Mouse (Mus musculus) splenic B cell, adult 2 months (primary cell): ENCODE data around the gene Slf2.

ENCODE experiments used
- DNase-seq: peaks from one replicate; pipeline ENCODE4 v3.0.0-alpha.2; 2011; ENCODE audit warnings: low read depth, low spot score
- H3K27me3 ChIP-seq: 2 replicates; pipeline ENCODE4 v1.6.1; 2012; ENCODE audit warnings: mild to moderate bottlenecking, low read length, moderate library complexity, mixed read lengths; ENCODE audit not compliant: control insufficient read depth, poor library complexity, insufficient read depth, severe bottlenecking
- H3K36me3 ChIP-seq: 2 replicates; pipeline ENCODE4 v1.6.1; 2012; ENCODE audit warnings: mild to moderate bottlenecking, low read length, moderate library complexity, mixed read lengths; ENCODE audit not compliant: control insufficient read depth, poor library complexity, insufficient read depth, severe bottlenecking

Gene Slf2

DNA sequence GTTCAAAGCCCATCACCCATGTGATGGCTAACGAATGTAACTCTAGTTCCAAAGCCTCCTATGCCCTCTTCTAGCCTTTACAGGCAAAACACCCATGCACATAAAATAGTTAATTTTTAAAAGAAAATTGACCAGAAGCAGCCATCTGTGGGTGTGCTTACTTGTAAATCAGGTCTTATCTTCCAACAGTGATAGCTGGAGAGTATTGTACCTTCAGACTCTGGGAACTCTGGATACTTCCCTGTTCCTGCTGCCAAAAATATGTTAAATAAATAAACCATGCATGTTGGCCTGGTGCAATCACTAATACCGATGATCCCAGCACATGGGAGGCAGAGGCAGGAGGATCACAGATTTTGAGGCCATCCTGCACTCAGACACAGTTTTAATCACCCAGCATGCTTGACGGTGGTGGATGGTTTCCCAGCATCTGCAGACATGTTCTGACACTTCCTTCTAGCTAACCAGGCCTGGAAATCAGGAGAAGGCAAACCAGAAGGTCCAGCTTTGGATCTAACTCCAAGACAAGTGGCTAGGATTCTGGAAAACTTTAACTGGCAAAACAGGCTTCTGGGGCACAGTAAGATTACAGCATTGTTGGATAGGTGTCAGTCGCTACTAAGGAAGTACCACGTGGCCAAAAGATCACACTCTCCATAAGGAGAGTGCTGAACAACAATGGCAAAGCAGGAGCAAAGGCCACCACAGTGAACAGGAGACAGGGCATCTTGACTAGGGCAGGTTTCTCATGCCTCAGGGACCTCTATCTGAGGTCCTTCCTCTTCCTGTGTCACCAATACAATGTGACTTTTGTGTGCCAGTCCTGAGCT, 54.4 kb downstream of the Slf2 start:
- Histone ChIP-seq H3K27me3 (no peaks in the 10 kb centered on the region), H3K36me3 (0 out of 2 replicates have a peak, but pooled peaks cover 3% of the 10 kb centered on the region)
- DNase-seq = no peak

GRCm38 (mm10) chr19:44987004-44987403, 56.1 kb downstream of the Slf2 start:
- no peaks in the 10 kb centered on the region for H3K36me3 ChIP-seq
- no peak for DNase-seq
- H3K27me3 ChIP-seq = no peaks in the 10 kb centered on the region

DNA sequence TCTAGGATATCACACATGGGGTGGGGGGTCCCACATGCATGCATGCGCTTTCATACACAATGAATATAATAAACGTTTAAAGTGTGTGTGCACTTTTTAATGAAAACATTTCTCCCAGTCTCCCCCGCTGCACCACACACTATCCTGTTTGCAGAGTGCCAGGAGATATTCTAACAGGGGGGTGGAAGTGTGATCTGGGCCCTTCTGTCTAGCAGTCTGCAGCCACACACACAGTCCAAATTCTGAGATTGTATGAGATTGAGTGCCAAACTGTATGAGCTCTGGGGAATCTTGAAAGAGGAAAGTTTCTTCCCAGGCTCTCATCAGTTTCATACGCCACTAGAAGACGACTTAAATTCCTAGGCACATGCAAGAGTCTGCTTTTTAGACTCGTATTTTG, 56.9 kb downstream of the Slf2 start:
- no peak for DNase-seq
- Histone ChIP-seq H3K27me3 (no peaks in the 10 kb centered on the region), H3K36me3 (no peaks in the 10 kb centered on the region)

- no peaks in the 10 kb centered on the region for H3K27me3 ChIP-seq
- no peak for DNase-seq
These were observed 57.4 kb downstream of the Slf2 start for GRCm38 (mm10) chr19:44988321-44988720.

GRCm38 (mm10) chr19:44988831-44989566, 58.0 kb downstream of the Slf2 start, which contains the start of gene Sema4g:
Gene Sema4g (plus strand): TSS chr19:44989101.
- Histone ChIP-seq H3K36me3 (no peaks in the 10 kb centered on the region), H3K27me3 (no peaks in the 10 kb centered on the region)
- peak; percentile 40 for DNase-seq

More at GRCm38 (mm10) chr19:44988321-44988720, 57.4 kb downstream of the Slf2 start:
- H3K36me3 ChIP-seq = no peaks in the 10 kb centered on the region

DNA sequence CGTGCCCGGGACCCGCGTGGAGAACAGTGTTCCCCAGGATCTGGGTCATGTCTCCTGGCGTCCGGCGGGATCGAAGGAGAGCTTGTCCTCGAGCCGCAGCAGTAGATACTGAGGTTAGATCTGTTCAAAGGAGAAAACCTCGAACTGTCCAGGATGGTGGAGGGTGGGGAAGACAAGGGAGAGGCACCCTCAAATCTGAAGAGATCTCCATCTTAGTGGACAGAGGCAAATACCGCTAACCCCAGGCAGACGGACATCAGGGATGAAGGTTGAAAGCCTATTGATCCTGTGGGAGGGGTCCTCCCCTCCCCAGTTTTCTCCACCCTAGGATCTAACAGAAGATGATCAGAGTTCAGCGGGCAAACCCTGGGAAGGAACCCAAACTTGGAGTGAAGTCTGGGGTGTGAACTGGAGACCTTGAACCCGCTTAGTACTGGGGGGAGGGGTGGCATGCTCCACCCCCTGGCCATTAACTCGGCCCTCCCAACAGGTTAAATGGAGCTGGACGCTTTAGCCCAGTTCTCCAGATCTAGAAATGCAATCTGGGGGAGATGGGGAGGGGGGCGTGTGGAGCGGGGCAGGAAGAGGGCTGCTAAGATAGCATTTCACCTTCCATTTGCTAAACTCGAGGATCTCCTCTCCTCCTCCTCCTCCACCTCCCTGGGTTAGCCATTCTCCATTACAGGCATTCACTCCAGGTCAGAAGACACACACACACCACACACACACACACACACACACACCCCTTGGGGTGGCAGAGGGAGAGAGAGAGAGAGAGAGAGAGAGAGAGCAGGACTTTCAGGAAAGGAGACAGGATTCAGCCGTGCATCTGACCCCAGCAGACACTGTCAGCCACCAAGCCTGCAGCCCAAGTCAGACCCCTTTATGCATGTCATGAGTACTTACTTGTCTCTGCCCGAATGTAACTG, 58.9 kb downstream of the Slf2 start:
- no peaks in the 10 kb centered on the region for H3K36me3 ChIP-seq
- DNase-seq = no peak

GRCm38 (mm10) chr19:44991031-44991430, 60.1 kb downstream of the Slf2 start:
- DNase-seq = no peak
- Histone ChIP-seq H3K36me3 (no peaks in the 10 kb centered on the region), H3K27me3 (no peaks in the 10 kb centered on the region)

More for the DNA sequence above, 58.9 kb downstream of the Slf2 start:
- H3K27me3 ChIP-seq = no peaks in the 10 kb centered on the region

DNA sequence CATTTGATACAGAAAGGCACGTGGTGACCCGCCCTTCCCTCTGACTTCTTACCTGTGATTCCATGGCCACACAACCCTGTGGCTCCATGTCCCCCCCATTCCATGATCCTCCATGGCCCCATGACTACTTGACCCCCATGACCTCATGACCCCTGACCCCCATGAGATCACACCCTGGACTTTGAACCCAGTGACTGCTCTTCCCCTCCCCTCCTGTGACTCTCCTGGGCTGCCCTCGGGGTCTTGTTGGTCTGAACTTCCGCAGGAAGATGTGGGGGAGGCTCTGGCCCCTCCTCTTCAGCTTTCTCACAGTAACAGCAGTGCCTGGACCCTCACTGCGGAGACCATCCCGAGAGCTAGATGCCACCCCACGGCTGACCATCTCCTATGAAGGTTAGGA, 61.3 kb downstream of the Slf2 start:
- DNase-seq = no peak
- no peaks in the 10 kb centered on the region for H3K27me3 ChIP-seq
- no peaks in the 10 kb centered on the region for H3K36me3 ChIP-seq

GRCm38 (mm10) chr19:44992712-44993111, 61.8 kb downstream of the Slf2 start:
- DNase-seq = no peak
- no peaks in the 10 kb centered on the region for H3K27me3 ChIP-seq
- H3K36me3 ChIP-seq = no peaks in the 10 kb centered on the region

- H3K27me3 ChIP-seq = no peaks in the 10 kb centered on the region
- H3K36me3 ChIP-seq = no peaks in the 10 kb centered on the region
- DNase-seq = no peak
These were observed 66.8 kb downstream of the Slf2 start for GRCm38 (mm10) chr19:44997786-44998185.

DNA sequence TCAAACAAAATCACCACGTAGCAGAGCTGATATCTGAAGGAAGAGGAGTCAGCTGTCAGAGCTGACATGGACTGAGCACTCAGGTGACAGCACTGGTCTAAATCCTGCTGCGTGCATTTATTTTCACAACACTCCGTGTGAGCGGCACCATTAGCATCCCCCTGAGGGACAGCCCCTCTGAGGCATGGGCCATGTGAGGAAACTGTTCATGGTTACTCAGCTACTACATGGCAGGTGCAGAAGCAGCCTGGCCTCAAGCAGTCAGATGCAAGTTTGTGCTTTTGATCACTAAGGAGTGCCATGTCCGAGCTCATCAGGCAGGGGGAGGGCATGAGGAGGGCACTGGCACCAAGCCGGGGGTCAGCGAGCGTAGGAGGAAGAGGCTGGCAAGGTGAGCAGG, 68.7 kb downstream of the Slf2 start:
- DNase-seq = no peak
- H3K36me3 ChIP-seq = peaks cover 3% of the 10 kb centered on the region
- H3K27me3 ChIP-seq = no peaks in the 10 kb centered on the region

DNA sequence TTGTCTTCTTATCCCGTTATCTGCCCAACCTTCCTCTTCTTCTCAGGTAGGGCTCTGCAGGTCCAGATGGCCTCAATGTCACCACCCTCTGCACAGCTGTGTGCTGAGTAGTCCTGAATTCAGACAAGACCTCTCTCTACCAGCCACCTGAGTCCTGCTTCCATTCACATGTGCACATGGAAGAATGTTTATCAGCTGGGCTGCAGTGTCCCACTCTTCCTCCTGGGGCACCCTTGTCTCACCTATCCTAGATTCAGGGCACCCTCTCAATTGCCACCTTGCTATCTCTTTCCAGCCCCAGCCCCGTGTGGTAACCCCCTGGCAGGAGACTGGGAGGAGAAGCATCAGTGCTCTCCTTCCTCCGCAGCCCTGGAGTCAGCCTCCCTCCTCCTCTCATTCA, 71.3 kb downstream of the Slf2 start:
- Histone ChIP-seq H3K27me3 (no peaks in the 10 kb centered on the region), H3K36me3 (peaks cover 3% of the 10 kb centered on the region)
- no peak for DNase-seq

DNA sequence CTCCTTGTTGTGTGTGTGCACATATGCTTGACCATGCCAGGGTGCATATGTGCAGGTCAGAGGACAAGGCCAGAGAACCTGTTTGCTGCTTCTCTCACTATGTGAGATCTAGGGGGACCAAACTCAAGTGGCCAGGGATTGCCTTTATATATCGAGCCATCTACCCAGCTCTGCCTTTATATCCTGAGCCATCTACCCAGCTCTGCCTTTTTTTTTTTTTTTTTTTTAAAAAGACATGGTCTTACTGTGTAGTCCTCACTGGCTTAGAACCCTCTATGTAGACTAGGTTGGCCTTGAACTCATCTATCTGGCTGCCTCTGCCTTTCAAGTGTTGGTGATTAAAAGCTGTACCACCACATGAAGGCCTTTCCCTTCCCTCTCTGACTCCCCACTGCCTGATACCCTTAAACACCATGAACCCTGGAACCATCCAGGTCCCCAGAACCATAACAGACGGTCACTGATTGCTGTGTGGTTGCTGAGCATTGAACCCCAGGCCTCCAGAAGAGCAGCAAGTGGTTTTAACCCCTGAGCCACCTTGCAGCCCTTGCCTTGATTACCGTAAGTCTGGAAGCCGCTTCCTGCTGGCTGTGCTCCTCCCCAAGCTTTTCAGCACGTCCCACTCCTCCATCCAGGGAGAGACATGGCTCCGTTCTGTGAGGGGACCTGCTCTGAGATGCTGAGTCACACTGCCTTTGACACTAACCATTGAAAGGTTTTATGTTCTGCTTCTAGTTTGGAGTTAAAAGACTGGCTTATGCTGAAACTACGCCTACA, 73.0 kb downstream of the Slf2 start:
- Histone ChIP-seq H3K27me3 (no peaks in the 10 kb centered on the region), H3K36me3 (peaks cover 3% of the 10 kb centered on the region)
- no peak for DNase-seq

DNA sequence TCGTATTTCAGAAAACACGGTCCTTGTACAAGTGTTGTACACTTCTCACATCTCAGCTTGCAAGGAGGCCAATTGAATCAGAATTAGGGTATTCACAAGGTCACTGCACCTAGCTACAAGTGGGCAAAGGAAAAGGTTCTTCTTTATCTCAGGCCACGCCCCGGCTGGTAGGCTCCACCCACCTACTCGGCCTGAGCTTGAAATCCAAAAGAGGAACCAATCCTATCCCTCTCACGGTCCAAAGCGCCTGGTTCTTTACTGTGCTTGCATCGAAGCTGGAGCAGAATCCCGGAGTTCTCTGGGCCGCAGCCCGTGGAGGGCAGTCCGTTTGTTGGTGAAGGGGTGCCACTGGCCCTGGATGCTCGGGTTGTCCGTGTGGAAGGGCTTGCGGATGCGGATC, 74.5 kb downstream of the Slf2 start, which contains the start of gene Twnk:
Gene Twnk (plus strand): TSS at position 220 of the 400 bp plus-strand sequence.
- Histone ChIP-seq H3K27me3 (no peaks in the 10 kb centered on the region), H3K36me3 (peaks cover 3% of the 10 kb centered on the region)
- DNase-seq = peak; percentile 92
